Comparison of ENCODE assay signal across 21 mouse cellular contexts in genomic region chr10:123030589-123030988, GRCm38 (mm10). TPM values are rescaled to one million over a fixed set of nuclear protein-coding genes. Genes with fewer than 3 reads are reported as not detected.
DNase-seq lines count a peak whose midpoint lies in the region; ATAC-seq and TF ChIP-seq lines count a peak whose summit lies in the region.
"Had no signal": no experiment of that assay in that cellular context is flagged by ENCODE, and none has a peak within 500 bp of the region (broad histone marks: within the 10 kb centered on the region; RNA-seq: fewer than 3 reads in every experiment).

No protein-coding gene starts in this region.

- no peak overlapping the region for H3K4me3 ChIP-seq in layer of hippocampus, adult 2 months
- H3K4me3 ChIP-seq in gastrocnemius, adult 2 months = no peak overlapping the region
- H3K4me3 ChIP-seq: embryonic facial prominence, embryonic 12.5 days; forebrain, embryonic 15.5 days; heart, embryonic 13.5 days; hindbrain, embryonic 15.5 days had no signal

- TF ChIP-seq CTCF in layer of hippocampus, adult 2 months (conservative IDR thresholded peaks at IDR 0.05) = no peak
- TF ChIP-seq CTCF in gastrocnemius, adult 2 months (IDR thresholded peaks at IDR 0.05) = no peak

- no peak overlapping the region for H3K27ac ChIP-seq in layer of hippocampus, adult 2 months
- H3K27ac ChIP-seq in gastrocnemius, adult 2 months = no peak overlapping the region
- H3K27ac ChIP-seq: embryonic facial prominence, embryonic 12.5 days; forebrain, embryonic 15.5 days; heart, embryonic 13.5 days; hindbrain, embryonic 15.5 days had no signal

- peak; percentile 84 for ATAC-seq in frontal cortex, adult (ENCODE audit: low TSS enrichment)
- ATAC-seq: CD4-positive, CD25-positive, alpha-beta regulatory T cell, adult 4 months; forebrain, embryonic 15.5 days had no signal

- DNase-seq in frontal cortex, postnatal 14 days (ENCODE audit: low spot score in 2 of 2) = no peak
- peak; percentile 49 to 54 for DNase-seq in layer of hippocampus, adult 2 months (ENCODE audit: low spot score in 2 of 2)
- no peak for DNase-seq in layer of hippocampus, adult 11-12 months (ENCODE audit: low spot score)
- peak; percentile 37 to 40 for DNase-seq in left cerebral cortex, adult 9 months (ENCODE audit: low spot score in 2 of 2)
- DNase-seq in left cerebral cortex, postnatal 10 days (ENCODE audit: extremely low spot score in 1 of 2, low spot score in 2 of 2) = no peak
- DNase-seq in brain, adult 2 months (ENCODE audit: low read depth, low spot score) = peak; percentile 79
- DNase-seq in gastrocnemius, adult 2 months = no peak
- DNase-seq: adrenal gland, adult 8-10 months; adrenal gland, postnatal 36 days; B cell, adult 2 months; cerebellum, adult 11-12 months; cerebellum, adult 9-10 months; cerebellum, postnatal 25 days; gastrocnemius, postnatal 10 days; heart, postnatal 36 days had no signal

- intact Hi-C loops in left cerebral cortex, postnatal 10 days (cut with DNase I) = no loop called here
- intact Hi-C loops in gastrocnemius, adult 2 months (cut with DNase I) = no loop called here

RNA-seq across cellular contexts. Expression of gene Mon2, which starts 45.7 kb away (rescaled TPM):
- 100 to 1,000 TPM; 101 TPM for total RNA-seq in layer of hippocampus, adult 2 months (2021)
- 10 to 100 TPM; 76.7 to 78.5 TPM for total RNA-seq in left cerebral cortex, postnatal 10 days (2021)
- total RNA-seq in gastrocnemius, adult 2 months (2021) = 10 to 100 TPM; 36.9 to 50.9 TPM

Comparison
In these comparisons a context has a peak if more than half of its experiments do, and no peak if none do; other contexts are left out.
1. DNase-seq: peak in layer of hippocampus, adult 2 months (2 of 2), left cerebral cortex, adult 9 months (2 of 2) and brain, adult 2 months (single experiment); none in frontal cortex, postnatal 14 days (0 of 2), layer of hippocampus, adult 11-12 months (single experiment), left cerebral cortex, postnatal 10 days (0 of 2) and gastrocnemius, adult 2 months (single experiment).